Mouse (Mus musculus): ENCODE measurements around the gene Sag. TPM values are rescaled to one million over a fixed set of nuclear protein-coding genes. Genes with fewer than 3 reads are reported as not detected.

Gene Sag
- polyA plus RNA-seq, 1 experiment from 2014 or later = 0.50 TPM

DNA sequence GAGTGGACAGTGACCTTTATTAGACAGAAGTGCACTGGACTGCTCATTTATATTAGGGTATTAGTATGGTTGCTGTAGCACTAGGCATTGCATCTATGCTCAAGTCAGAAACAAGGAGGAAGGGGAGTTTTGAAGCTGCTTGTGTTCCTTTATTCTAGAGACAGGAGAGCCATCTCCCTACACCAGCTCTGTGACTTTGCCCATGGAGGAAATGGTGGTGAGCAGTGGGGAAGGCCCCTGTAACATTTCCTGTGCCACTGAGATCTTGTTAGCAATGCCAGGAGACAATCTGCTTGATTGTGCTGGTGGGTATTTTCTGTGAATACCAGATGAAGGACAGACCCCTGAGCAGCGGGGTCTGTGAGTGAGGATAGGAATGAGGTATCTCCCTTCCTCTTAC is 72.6 kb downstream of the Sag start:
- no peak overlapping the region for H3K4me2 ChIP-seq (ENCODE audit: low read depth, low read length)
- peaks cover 17% of the 10 kb centered on the region for H3K4me1 ChIP-seq (ENCODE audit: control insufficient read depth, low read depth, low read length)
- no peak overlapping the region for H3K27ac ChIP-seq (ENCODE audit: low read length)
- H3K4me3 ChIP-seq (ENCODE audit: low read depth, low read length) = no peak overlapping the region
- 50% methylated on average over 1 of the region's 1 CpGs for WGBS (ENCODE audit: insufficient replicate concordance)
- H3K9me3 ChIP-seq (replicated peaks; ENCODE audit: control insufficient read depth, low read length) = no peaks in the 10 kb centered on the region
- H3K36me3 ChIP-seq (ENCODE audit: control insufficient read depth, insufficient read depth) = 0 out of 2 replicates have a peak, but pooled peaks cover under 1% of the 10 kb centered on the region
- no peak overlapping the region for H3K9ac ChIP-seq (ENCODE audit: low read depth, low read length)
- H3K27me3 ChIP-seq (ENCODE audit: control insufficient read depth, insufficient read depth, low read depth, low read length) = no peaks in the 10 kb centered on the region
- ATAC-seq (ENCODE audit: low read depth) = no peak

DNA sequence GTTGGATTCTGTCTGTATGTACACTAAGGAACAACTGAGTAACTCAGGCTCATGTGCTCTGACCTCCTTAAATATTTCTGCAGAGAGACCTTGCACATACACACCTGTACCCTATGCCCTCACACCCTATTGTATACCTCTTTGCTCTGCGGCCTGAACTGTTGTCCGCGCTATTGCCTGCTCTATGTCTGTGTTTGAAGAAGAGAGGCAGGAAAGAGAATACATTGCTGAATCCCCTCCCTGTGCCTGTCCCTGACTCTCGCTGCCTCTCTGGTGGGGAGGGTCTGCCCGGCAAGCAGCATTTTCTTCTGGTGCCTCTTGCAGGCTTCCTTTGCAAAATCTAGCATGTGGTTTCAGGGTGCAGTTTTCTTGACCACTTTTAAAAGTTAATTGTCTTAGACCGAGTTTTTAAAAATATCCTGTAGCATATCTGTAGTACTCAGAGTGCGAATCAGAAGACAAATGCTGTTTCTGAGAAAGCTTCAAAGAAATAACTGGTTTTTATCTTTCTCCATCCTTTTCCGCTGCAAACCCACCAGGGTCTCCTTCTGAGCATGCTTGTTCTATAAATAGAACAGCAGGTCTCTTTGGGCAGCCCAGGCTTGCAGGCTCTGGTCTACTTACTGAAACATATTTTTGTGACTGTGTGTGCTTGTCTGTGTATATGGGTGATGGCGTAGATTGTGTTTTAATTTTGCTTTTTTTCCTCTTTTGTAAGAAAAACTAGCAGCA is 74.2 kb downstream of the Sag start:
- H3K4me1 ChIP-seq (ENCODE audit: control insufficient read depth, low read depth, low read length) = peaks cover 17% of the 10 kb centered on the region
- H3K9ac ChIP-seq (ENCODE audit: low read depth, low read length) = no peak overlapping the region
- H3K4me3 ChIP-seq (ENCODE audit: low read depth, low read length) = no peak overlapping the region
- no peak for ATAC-seq (ENCODE audit: low read depth)
- WGBS (ENCODE audit: insufficient replicate concordance) = 18% methylated on average over 9 of the region's 9 CpGs
- H3K27ac ChIP-seq (ENCODE audit: low read length) = no peak overlapping the region
- H3K36me3 ChIP-seq (ENCODE audit: control insufficient read depth, insufficient read depth) = peaks cover 3% of the 10 kb centered on the region; the same call in 1 of the 2 replicates
- no peaks in the 10 kb centered on the region for H3K27me3 ChIP-seq (ENCODE audit: control insufficient read depth, insufficient read depth, low read depth, low read length)
- no peaks in the 10 kb centered on the region for H3K9me3 ChIP-seq (replicated peaks; ENCODE audit: control insufficient read depth, low read length)
- no peak overlapping the region for H3K4me2 ChIP-seq (ENCODE audit: low read depth, low read length)

DNA sequence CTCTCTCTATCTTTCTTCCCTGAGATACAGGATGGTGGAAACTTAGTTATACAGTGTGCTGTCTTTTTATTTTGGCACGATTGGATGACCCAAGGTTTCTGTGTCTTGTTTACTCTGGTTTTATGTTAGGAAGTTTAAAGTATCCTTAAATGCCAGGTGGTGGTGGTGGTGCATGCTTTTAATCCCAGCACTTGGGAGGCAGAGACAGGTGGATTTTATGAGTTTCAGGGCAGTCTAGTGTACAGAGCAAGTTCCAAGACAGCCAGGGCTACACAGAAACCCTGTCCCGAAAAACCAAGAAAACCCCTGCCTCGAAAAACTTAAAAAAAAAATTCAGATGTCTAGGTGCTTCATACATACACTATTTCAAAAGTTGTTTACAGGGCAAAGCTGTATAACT is 75.6 kb downstream of the Sag start:
- no peak overlapping the region for H3K27ac ChIP-seq (ENCODE audit: low read length)
- 63% methylated on average over 3 of the region's 3 CpGs for WGBS (ENCODE audit: insufficient replicate concordance)
- no peak overlapping the region for H3K4me2 ChIP-seq (ENCODE audit: low read depth, low read length)
- H3K9ac ChIP-seq (ENCODE audit: low read depth, low read length) = no peak overlapping the region
- H3K36me3 ChIP-seq (ENCODE audit: control insufficient read depth, insufficient read depth) = peaks cover 3% of the 10 kb centered on the region; the same call in 1 of the 2 replicates
- no peak overlapping the region for H3K4me3 ChIP-seq (ENCODE audit: low read depth, low read length)
- ATAC-seq (ENCODE audit: low read depth) = no peak
- peaks cover 14% of the 10 kb centered on the region for H3K4me1 ChIP-seq (ENCODE audit: control insufficient read depth, low read depth, low read length)
- H3K27me3 ChIP-seq (ENCODE audit: control insufficient read depth, insufficient read depth, low read depth, low read length) = no peaks in the 10 kb centered on the region
- H3K9me3 ChIP-seq (replicated peaks; ENCODE audit: control insufficient read depth, low read length) = no peaks in the 10 kb centered on the region

DNA sequence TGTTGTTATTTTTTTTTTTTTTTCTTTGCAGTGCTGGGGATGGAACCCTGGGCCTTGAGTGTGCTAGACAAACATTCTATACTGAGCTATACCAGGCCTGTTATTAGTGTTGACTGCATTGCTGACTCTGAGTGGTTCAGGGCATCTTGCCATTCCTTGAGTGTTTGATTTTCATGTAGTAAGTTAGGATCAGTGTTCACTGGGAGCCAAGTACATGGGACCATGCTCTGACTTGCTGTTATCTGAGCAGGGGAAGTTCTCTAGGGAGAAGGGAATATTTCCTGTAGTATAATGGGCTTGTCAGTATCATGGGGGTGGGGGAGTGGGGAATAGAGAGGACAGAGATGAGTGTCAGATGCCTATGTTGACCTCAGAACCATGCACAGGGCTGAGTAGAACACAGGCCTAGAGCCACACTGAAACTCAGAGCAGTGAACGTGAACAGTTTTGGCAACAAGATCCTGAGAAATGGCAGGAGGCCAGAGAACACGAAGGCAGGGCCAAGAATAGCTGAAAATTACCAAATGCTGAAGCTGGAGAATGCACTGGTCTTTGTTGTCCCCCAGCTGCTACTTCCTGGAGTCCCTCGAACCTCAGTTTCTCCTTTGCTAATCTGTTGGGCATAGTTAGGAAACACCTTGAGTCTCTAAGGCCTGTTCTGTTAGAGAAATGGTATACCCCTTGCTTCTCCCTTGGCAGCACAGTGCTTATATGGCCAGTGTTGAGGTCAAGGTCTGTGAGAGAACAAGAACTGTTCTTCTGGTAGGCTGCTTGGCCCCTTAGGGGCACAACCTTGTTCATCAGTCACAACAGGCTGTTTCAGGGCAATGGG is 76.2 kb downstream of the Sag start:
- peaks cover 14% of the 10 kb centered on the region for H3K4me1 ChIP-seq (ENCODE audit: control insufficient read depth, low read depth, low read length)
- WGBS (ENCODE audit: insufficient replicate concordance) = 42% methylated on average over 3 of the region's 3 CpGs
- H3K27me3 ChIP-seq (ENCODE audit: control insufficient read depth, insufficient read depth, low read depth, low read length) = no peaks in the 10 kb centered on the region
- H3K4me3 ChIP-seq (ENCODE audit: low read depth, low read length) = no peak overlapping the region
- H3K9me3 ChIP-seq (replicated peaks; ENCODE audit: control insufficient read depth, low read length) = no peaks in the 10 kb centered on the region
- H3K4me2 ChIP-seq (ENCODE audit: low read depth, low read length) = no peak overlapping the region
- peak; percentile 35; the same call in 1 of the 2 replicates for ATAC-seq (ENCODE audit: low read depth)
- H3K9ac ChIP-seq (ENCODE audit: low read depth, low read length) = no peak overlapping the region
- H3K36me3 ChIP-seq (ENCODE audit: control insufficient read depth, insufficient read depth) = peaks cover 3% of the 10 kb centered on the region; the same call in 1 of the 2 replicates
- H3K27ac ChIP-seq (ENCODE audit: low read length) = no peak overlapping the region

DNA sequence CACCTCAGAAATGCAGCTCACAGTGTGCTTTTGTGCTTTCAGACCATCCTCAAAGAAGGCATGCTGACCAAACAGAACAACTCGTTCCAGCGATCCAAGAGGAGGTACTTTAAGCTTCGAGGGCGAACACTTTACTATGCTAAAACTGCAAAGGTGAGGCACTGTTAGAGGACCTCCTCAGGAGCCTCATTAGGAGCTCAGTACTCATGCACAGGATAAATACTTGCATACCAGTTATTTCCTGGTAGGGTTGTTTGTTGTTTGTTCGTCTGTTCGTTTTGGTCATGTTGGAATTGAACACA is 76.8 kb downstream of the Sag start:
- H3K36me3 ChIP-seq (ENCODE audit: control insufficient read depth, insufficient read depth) = peaks cover 3% of the 10 kb centered on the region; the same call in 1 of the 2 replicates
- no peaks in the 10 kb centered on the region for H3K9me3 ChIP-seq (replicated peaks; ENCODE audit: control insufficient read depth, low read length)
- no peak overlapping the region for H3K4me3 ChIP-seq (ENCODE audit: low read depth, low read length)
- no peak overlapping the region for H3K4me2 ChIP-seq (ENCODE audit: low read depth, low read length)
- H3K27me3 ChIP-seq (ENCODE audit: control insufficient read depth, insufficient read depth, low read depth, low read length) = no peaks in the 10 kb centered on the region
- WGBS (ENCODE audit: insufficient replicate concordance) = 75% methylated on average over 6 of the region's 6 CpGs
- H3K4me1 ChIP-seq (ENCODE audit: control insufficient read depth, low read depth, low read length) = peaks cover 14% of the 10 kb centered on the region
- no peak overlapping the region for H3K9ac ChIP-seq (ENCODE audit: low read depth, low read length)
- ATAC-seq (ENCODE audit: low read depth) = no peak
- no peak overlapping the region for H3K27ac ChIP-seq (ENCODE audit: low read length)

DNA sequence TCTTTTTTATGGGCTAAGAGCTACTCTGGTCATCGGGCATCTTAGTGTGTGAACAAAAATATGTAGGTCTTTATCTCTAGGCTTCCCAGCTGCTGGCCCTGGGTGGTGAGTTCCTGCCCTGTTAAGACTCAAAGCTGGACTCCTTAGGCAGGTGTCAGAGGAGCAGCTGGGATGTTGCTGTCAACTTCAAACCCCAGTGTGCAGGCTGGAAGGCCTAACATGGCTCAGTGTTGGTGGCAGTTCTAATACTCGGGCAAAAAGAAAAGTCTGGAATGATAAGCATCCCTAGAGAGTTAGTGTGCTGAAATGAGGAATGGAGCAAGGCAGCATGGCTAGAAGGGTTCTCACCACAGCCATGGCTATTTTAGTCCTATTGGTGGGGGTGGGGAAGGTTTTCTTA is 77.4 kb downstream of the Sag start:
- Histone ChIP-seq H3K36me3 (ENCODE audit: control insufficient read depth, insufficient read depth) (peaks cover 3% of the 10 kb centered on the region; the same call in 1 of the 2 replicates), H3K4me1 (ENCODE audit: control insufficient read depth, low read depth, low read length) (peaks cover 14% of the 10 kb centered on the region), H3K27me3 (ENCODE audit: control insufficient read depth, insufficient read depth, low read depth, low read length) (no peaks in the 10 kb centered on the region), H3K9ac (ENCODE audit: low read depth, low read length) (no peak overlapping the region), H3K4me2 (ENCODE audit: low read depth, low read length) (no peak overlapping the region), H3K4me3 (ENCODE audit: low read depth, low read length) (no peak overlapping the region), H3K27ac (ENCODE audit: low read length) (no peak overlapping the region), H3K9me3 (replicated peaks; ENCODE audit: control insufficient read depth, low read length) (no peaks in the 10 kb centered on the region)
- ATAC-seq (ENCODE audit: low read depth) = no peak
- WGBS (ENCODE audit: insufficient replicate concordance) = 51% methylated on average over 2 of the region's 2 CpGs

DNA sequence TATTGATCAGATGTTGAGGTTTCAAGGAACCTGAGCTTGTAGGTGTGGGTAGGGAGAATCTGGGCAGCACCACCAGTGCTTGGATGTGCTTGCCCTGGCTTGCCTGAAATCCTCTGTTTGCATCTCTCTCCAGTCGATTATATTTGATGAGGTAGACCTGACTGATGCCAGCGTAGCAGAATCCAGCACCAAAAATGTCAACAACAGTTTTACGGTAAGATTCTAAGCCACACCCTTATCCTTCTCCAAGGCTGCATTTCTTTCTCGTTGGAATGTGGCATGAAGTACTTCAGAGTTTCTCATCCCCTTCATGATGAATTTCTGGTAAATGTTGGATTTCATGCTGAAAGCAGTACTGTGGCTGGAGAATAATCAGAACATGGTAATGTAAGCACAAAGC is 78.2 kb downstream of the Sag start:
- H3K4me2 ChIP-seq (ENCODE audit: low read depth, low read length) = no peak overlapping the region
- H3K36me3 ChIP-seq (ENCODE audit: control insufficient read depth, insufficient read depth) = peaks cover 3% of the 10 kb centered on the region; the same call in 1 of the 2 replicates
- no peaks in the 10 kb centered on the region for H3K27me3 ChIP-seq (ENCODE audit: control insufficient read depth, insufficient read depth, low read depth, low read length)
- no peak for ATAC-seq (ENCODE audit: low read depth)
- 52% methylated on average over 4 of the region's 4 CpGs for WGBS (ENCODE audit: insufficient replicate concordance)
- no peaks in the 10 kb centered on the region for H3K9me3 ChIP-seq (replicated peaks; ENCODE audit: control insufficient read depth, low read length)
- H3K27ac ChIP-seq (ENCODE audit: low read length) = no peak overlapping the region
- H3K4me1 ChIP-seq (ENCODE audit: control insufficient read depth, low read depth, low read length) = peaks cover 14% of the 10 kb centered on the region
- H3K4me3 ChIP-seq (ENCODE audit: low read depth, low read length) = no peak overlapping the region
- no peak overlapping the region for H3K9ac ChIP-seq (ENCODE audit: low read depth, low read length)

DNA sequence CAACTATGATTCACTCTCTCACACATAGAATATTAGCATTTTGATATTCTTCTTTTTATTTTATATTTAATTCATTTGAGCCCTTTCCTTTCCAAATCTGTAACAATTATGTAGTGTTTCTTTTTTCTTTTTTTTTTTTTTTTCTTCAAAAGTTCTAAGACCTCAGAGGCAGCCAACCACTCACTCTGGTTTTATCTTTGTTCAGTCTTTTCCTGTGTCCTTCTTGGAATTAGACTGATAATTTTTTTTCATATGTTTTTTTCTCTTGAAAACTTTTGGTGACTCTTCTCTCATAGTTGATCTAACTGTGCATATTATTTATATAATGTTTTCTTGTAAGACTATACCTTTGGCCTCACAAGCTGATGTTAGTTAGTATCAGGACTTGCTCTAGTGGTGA is 79.1 kb downstream of the Sag start:
- H3K4me3 ChIP-seq (ENCODE audit: low read depth, low read length) = no peak overlapping the region
- H3K27me3 ChIP-seq (ENCODE audit: control insufficient read depth, insufficient read depth, low read depth, low read length) = no peaks in the 10 kb centered on the region
- peaks cover 11% of the 10 kb centered on the region for H3K4me1 ChIP-seq (ENCODE audit: control insufficient read depth, low read depth, low read length)
- H3K27ac ChIP-seq (ENCODE audit: low read length) = no peak overlapping the region
- no peak for ATAC-seq (ENCODE audit: low read depth)
- no peak overlapping the region for H3K9ac ChIP-seq (ENCODE audit: low read depth, low read length)
- no peak overlapping the region for H3K4me2 ChIP-seq (ENCODE audit: low read depth, low read length)
- H3K9me3 ChIP-seq (replicated peaks; ENCODE audit: control insufficient read depth, low read length) = no peaks in the 10 kb centered on the region
- H3K36me3 ChIP-seq (ENCODE audit: control insufficient read depth, insufficient read depth) = peaks cover 3% of the 10 kb centered on the region; the same call in 1 of the 2 replicates

DNA sequence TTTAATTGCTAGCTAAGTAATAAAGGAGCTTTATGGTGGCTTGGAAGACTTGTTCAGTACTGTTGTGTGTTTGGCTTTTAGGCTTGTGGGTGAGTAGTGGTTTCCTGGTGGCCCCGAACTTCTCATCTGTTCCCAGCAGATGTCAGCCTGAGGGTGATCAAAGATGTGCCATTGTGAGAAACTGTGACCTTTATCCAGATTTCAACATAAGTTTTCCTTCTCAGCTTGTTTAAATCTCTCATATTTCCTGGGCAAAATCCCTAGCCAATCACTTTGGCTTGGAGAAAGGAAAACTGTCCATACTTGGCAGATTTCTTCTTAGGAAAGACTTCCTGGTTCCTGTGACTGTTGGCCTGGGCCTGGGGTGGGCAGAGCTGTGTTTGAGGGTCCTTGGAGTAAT is 87.5 kb downstream of the Sag start:
- Histone ChIP-seq H3K36me3 (ENCODE audit: control insufficient read depth, insufficient read depth) (no peaks in the 10 kb centered on the region), H3K4me1 (ENCODE audit: control insufficient read depth, low read depth, low read length) (peaks cover 8% of the 10 kb centered on the region), H3K27ac (ENCODE audit: low read length) (0 out of 2 replicates have a peak overlapping the region, but pooled peaks have one; percentile 30), H3K4me3 (ENCODE audit: low read depth, low read length) (no peak overlapping the region), H3K9ac (ENCODE audit: low read depth, low read length) (no peak overlapping the region), H3K4me2 (ENCODE audit: low read depth, low read length) (no peak overlapping the region), H3K9me3 (replicated peaks; ENCODE audit: control insufficient read depth, low read length) (no peaks in the 10 kb centered on the region), H3K27me3 (ENCODE audit: control insufficient read depth, insufficient read depth, low read depth, low read length) (no peaks in the 10 kb centered on the region)
- WGBS (ENCODE audit: insufficient replicate concordance) = 37% methylated on average over 1 of the region's 1 CpGs
- ATAC-seq (ENCODE audit: low read depth) = 0 out of 2 replicates have a peak, but pooled peaks have one; percentile 19

All from liver, embryonic 16.5 days (tissue).